Mouse (Mus musculus): ENCODE data around the gene Rps18.
"Not testable (repeated sequence)": the region's sequence is repeated elsewhere in the genome, so short reads cannot be mapped to it uniquely, and the experiment has no call there.

- peak; percentile 72 for TF ChIP-seq CTCF (IDR thresholded peaks at IDR 0.05; ENCODE audit: borderline replicate concordance, insufficient read depth, low read depth, low read length)
- not testable (repeated sequence) for TF ChIP-seq POLR2A (IDR thresholded peaks at IDR 0.05; ENCODE audit: borderline replicate concordance, insufficient read depth, low read length)
Observed at GRCm38 (mm10) chr17:33982136-33982535, 26.3 kb upstream of the Rps18 start.

Data from cerebellum, adult 2 months (tissue).